Mouse (Mus musculus): ENCODE data around the gene Slc2a12. TPM values are rescaled to one million over a fixed set of nuclear protein-coding genes. Genes with fewer than 3 reads are reported as not detected.

The Slc2a12 gene
- polyA plus RNA-seq, 1 experiment from 2014 or later: 3.0 TPM

GRCm38 (mm10) chr10:22658534-22659385, 13.9 kb downstream of the Slc2a12 start:
- H3K36me3 ChIP-seq (ENCODE audit: insufficient read depth, low read length): no peaks in the 10 kb centered on the region
- no peak for TF ChIP-seq CTCF (IDR thresholded peaks at IDR 0.05; ENCODE audit: low read depth)
- H3K4me3 ChIP-seq (replicated peaks; ENCODE audit: low read depth, low read length): no peak overlapping the region
- H3K27me3 ChIP-seq (ENCODE audit: insufficient read depth, low read length): no peaks in the 10 kb centered on the region
- H3K27ac ChIP-seq: no peak overlapping the region
- H3K4me2 ChIP-seq (ENCODE audit: low read length): peak overlapping the region; percentile 27
- WGBS: 25% methylated on average over 23 of the region's 23 CpGs
- no peaks in the 10 kb centered on the region for H3K4me1 ChIP-seq (replicated peaks; ENCODE audit: insufficient read depth, low read length)
- peak; percentile 48 for DNase-seq (ENCODE audit: low spot score)
- H3K9ac ChIP-seq (ENCODE audit: low read depth, low read length): no peak overlapping the region
- H3K9me3 ChIP-seq (replicated peaks; ENCODE audit: low read length): no peaks in the 10 kb centered on the region
- peak; percentile 65; the same call in 1 of the 2 replicates for ATAC-seq (replicated peaks; ENCODE audit: low FRiP score, low read depth)

- H3K27ac ChIP-seq: no peak overlapping the region
These were observed 14.5 kb downstream of the Slc2a12 start for GRCm38 (mm10) chr10:22659386-22659725.

GRCm38 (mm10) chr10:22660286-22661000, 15.6 kb downstream of the Slc2a12 start:
- no peak overlapping the region for H3K4me3 ChIP-seq (replicated peaks; ENCODE audit: low read depth, low read length)
- no peak overlapping the region for H3K27ac ChIP-seq
- H3K27me3 ChIP-seq (ENCODE audit: insufficient read depth, low read length): no peaks in the 10 kb centered on the region
- DNase-seq (ENCODE audit: low spot score) (no peak), ATAC-seq (replicated peaks; ENCODE audit: low FRiP score, low read depth) (no peak)
- TF ChIP-seq CTCF (IDR thresholded peaks at IDR 0.05; ENCODE audit: low read depth): no peak
- no peaks in the 10 kb centered on the region for H3K9me3 ChIP-seq (replicated peaks; ENCODE audit: low read length)
- H3K36me3 ChIP-seq (ENCODE audit: insufficient read depth, low read length): no peaks in the 10 kb centered on the region
- H3K4me2 ChIP-seq (ENCODE audit: low read length): no peak overlapping the region
- WGBS: 81% methylated on average over 5 of the region's 5 CpGs
- H3K4me1 ChIP-seq (replicated peaks; ENCODE audit: insufficient read depth, low read length): no peaks in the 10 kb centered on the region
- H3K9ac ChIP-seq (ENCODE audit: low read depth, low read length): no peak overlapping the region

More at GRCm38 (mm10) chr10:22659386-22659725, 14.5 kb downstream of the Slc2a12 start:
- no peak for TF ChIP-seq CTCF (IDR thresholded peaks at IDR 0.05; ENCODE audit: low read depth)
- Histone ChIP-seq H3K9ac (ENCODE audit: low read depth, low read length) (no peak overlapping the region), H3K4me2 (ENCODE audit: low read length) (no peak overlapping the region), H3K4me3 (replicated peaks; ENCODE audit: low read depth, low read length) (no peak overlapping the region), H3K9me3 (replicated peaks; ENCODE audit: low read length) (no peaks in the 10 kb centered on the region), H3K4me1 (replicated peaks; ENCODE audit: insufficient read depth, low read length) (no peaks in the 10 kb centered on the region), H3K27me3 (ENCODE audit: insufficient read depth, low read length) (no peaks in the 10 kb centered on the region), H3K36me3 (ENCODE audit: insufficient read depth, low read length) (no peaks in the 10 kb centered on the region)
- ATAC-seq (replicated peaks; ENCODE audit: low FRiP score, low read depth): no peak
- no peak for DNase-seq (ENCODE audit: low spot score)
- 84% methylated on average over 10 of the region's 10 CpGs for WGBS

GRCm38 (mm10) chr10:22668509-22668908, 23.7 kb downstream of the Slc2a12 start:
- no peak for TF ChIP-seq CTCF (IDR thresholded peaks at IDR 0.05; ENCODE audit: low read depth)
- 81% methylated on average over 13 of the region's 13 CpGs for WGBS
- no peak for ATAC-seq (replicated peaks; ENCODE audit: low FRiP score, low read depth)

GRCm38 (mm10) chr10:22674176-22674575, 29.4 kb downstream of the Slc2a12 start:
- DNase-seq (ENCODE audit: low spot score): no peak
- no peaks in the 10 kb centered on the region for H3K27me3 ChIP-seq (ENCODE audit: insufficient read depth, low read length)
- H3K27ac ChIP-seq: no peak overlapping the region
- H3K36me3 ChIP-seq (ENCODE audit: insufficient read depth, low read length): no peaks in the 10 kb centered on the region
- H3K4me2 ChIP-seq (ENCODE audit: low read length): no peak overlapping the region
- no peak for ATAC-seq (replicated peaks; ENCODE audit: low FRiP score, low read depth)
- no peaks in the 10 kb centered on the region for H3K9me3 ChIP-seq (replicated peaks; ENCODE audit: low read length)
- no peak overlapping the region for H3K9ac ChIP-seq (ENCODE audit: low read depth, low read length)
- no peak overlapping the region for H3K4me3 ChIP-seq (replicated peaks; ENCODE audit: low read depth, low read length)
- TF ChIP-seq CTCF (IDR thresholded peaks at IDR 0.05; ENCODE audit: low read depth): no peak
- H3K4me1 ChIP-seq (replicated peaks; ENCODE audit: insufficient read depth, low read length): no peaks in the 10 kb centered on the region
- 91% methylated on average over 8 of the region's 8 CpGs for WGBS

More at GRCm38 (mm10) chr10:22668509-22668908, 23.7 kb downstream of the Slc2a12 start:
- H3K4me2 ChIP-seq (ENCODE audit: low read length): no peak overlapping the region
- H3K27ac ChIP-seq: no peak overlapping the region
- H3K9ac ChIP-seq (ENCODE audit: low read depth, low read length): no peak overlapping the region
- no peaks in the 10 kb centered on the region for H3K9me3 ChIP-seq (replicated peaks; ENCODE audit: low read length)
- H3K4me1 ChIP-seq (replicated peaks; ENCODE audit: insufficient read depth, low read length): no peaks in the 10 kb centered on the region
- DNase-seq (ENCODE audit: low spot score): no peak
- no peaks in the 10 kb centered on the region for H3K36me3 ChIP-seq (ENCODE audit: insufficient read depth, low read length)
- H3K27me3 ChIP-seq (ENCODE audit: insufficient read depth, low read length): no peaks in the 10 kb centered on the region
- no peak overlapping the region for H3K4me3 ChIP-seq (replicated peaks; ENCODE audit: low read depth, low read length)

DNA sequence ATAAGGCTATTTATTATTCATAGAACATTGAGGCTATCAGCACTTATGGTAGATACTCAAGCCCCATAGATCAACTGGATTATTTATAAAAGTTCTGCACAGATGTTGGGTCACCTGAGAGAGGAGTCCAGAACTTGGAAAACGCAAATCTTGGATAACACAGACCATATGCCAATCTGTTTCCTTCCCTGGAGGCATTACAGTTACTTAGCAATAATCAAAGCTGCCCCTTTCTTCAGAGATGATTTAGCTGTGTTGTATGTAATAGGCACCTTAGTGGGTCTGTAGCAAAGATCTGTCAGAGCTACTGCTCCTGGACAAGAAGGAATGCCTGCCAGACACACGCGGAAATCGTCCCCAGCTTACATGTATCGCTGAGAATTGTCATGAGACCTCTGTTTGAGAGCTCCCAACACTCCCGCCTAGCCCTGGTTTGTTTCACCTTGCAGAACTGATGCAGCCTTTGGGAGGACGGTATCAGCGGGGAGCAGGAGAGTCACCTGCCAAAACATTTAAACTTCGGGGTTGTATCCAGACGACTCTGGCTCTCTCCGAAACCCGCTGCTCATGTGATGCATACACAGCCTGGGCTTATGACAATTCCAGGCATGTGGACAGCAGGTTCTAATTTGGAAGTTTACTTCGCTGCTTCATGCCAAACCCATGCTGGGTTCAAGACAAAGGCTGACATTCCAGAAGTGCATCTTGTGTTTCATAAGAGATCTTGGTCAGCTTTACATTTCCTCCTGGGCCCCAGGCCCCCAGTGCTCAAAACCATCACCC, 31.2 kb downstream of the Slc2a12 start:
- no peak overlapping the region for H3K9ac ChIP-seq (ENCODE audit: low read depth, low read length)
- no peaks in the 10 kb centered on the region for H3K36me3 ChIP-seq (ENCODE audit: insufficient read depth, low read length)
- no peaks in the 10 kb centered on the region for H3K4me1 ChIP-seq (replicated peaks; ENCODE audit: insufficient read depth, low read length)
- ATAC-seq (replicated peaks; ENCODE audit: low FRiP score, low read depth): no peak
- DNase-seq (ENCODE audit: low spot score): no peak
- no peaks in the 10 kb centered on the region for H3K27me3 ChIP-seq (ENCODE audit: insufficient read depth, low read length)
- no peaks in the 10 kb centered on the region for H3K9me3 ChIP-seq (replicated peaks; ENCODE audit: low read length)
- no peak overlapping the region for H3K4me3 ChIP-seq (replicated peaks; ENCODE audit: low read depth, low read length)
- no peak for TF ChIP-seq CTCF (IDR thresholded peaks at IDR 0.05; ENCODE audit: low read depth)
- WGBS: 77% methylated on average over 13 of the region's 13 CpGs
- no peak overlapping the region for H3K4me2 ChIP-seq (ENCODE audit: low read length)
- no peak overlapping the region for H3K27ac ChIP-seq

Measured in kidney, postnatal 0 days (tissue).